Mouse (Mus musculus): ENCODE data around the gene Camk1d. TPM values are rescaled to one million over a fixed set of nuclear protein-coding genes. Genes with fewer than 3 reads are reported as not detected.
A peak's percentile ranks its signal among the peaks of the same experiment; 100 is the strongest.

Camk1d gene
- polyA plus RNA-seq, 1 experiment from 2014 or later: 6.5 TPM

- 92% methylated on average over 5 of the region's 5 CpGs for WGBS
- no peak overlapping the region for H3K9ac ChIP-seq (replicated peaks)
- no peaks in the 10 kb centered on the region for H3K27me3 ChIP-seq
These were observed 17.7 kb upstream of the Camk1d start for GRCm38 (mm10) chr2:5732047-5732446.

GRCm38 (mm10) chr2:5730364-5730792 lies 16.1 kb upstream of the Camk1d start:
- no peaks in the 10 kb centered on the region for H3K9me3 ChIP-seq
- H3K9ac ChIP-seq (replicated peaks): no peak overlapping the region
- 20% methylated on average over 15 of the region's 15 CpGs for WGBS
- ATAC-seq (replicated peaks): peak; percentile 89
- peaks cover 30% of the 10 kb centered on the region for H3K4me1 ChIP-seq
- H3K27ac ChIP-seq (replicated peaks): peak overlapping the region; percentile 54
- no peak overlapping the region for H3K4me3 ChIP-seq
- H3K4me2 ChIP-seq (replicated peaks): no peak overlapping the region
- H3K36me3 ChIP-seq: no peaks in the 10 kb centered on the region
- H3K27me3 ChIP-seq: no peaks in the 10 kb centered on the region

More at GRCm38 (mm10) chr2:5732047-5732446, 17.7 kb upstream of the Camk1d start:
- no peak for ATAC-seq (replicated peaks)
- Histone ChIP-seq H3K4me2 (replicated peaks) (no peak overlapping the region), H3K36me3 (no peaks in the 10 kb centered on the region), H3K9me3 (no peaks in the 10 kb centered on the region), H3K27ac (replicated peaks) (no peak overlapping the region), H3K4me1 (peaks cover 31% of the 10 kb centered on the region), H3K4me3 (no peak overlapping the region)

- peaks cover 35% of the 10 kb centered on the region for H3K4me1 ChIP-seq
- H3K9me3 ChIP-seq: no peaks in the 10 kb centered on the region
- no peak overlapping the region for H3K9ac ChIP-seq (replicated peaks)
- H3K36me3 ChIP-seq: no peaks in the 10 kb centered on the region
- 51% methylated on average over 7 of the region's 7 CpGs for WGBS
- no peaks in the 10 kb centered on the region for H3K27me3 ChIP-seq
- peak overlapping the region; percentile 54; the same call in 1 of the 2 replicates for H3K27ac ChIP-seq (replicated peaks)
- no peak overlapping the region for H3K4me2 ChIP-seq (replicated peaks)
- no peak overlapping the region for H3K4me3 ChIP-seq
- ATAC-seq (replicated peaks): no peak
These were observed 15.6 kb upstream of the Camk1d start for GRCm38 (mm10) chr2:5729931-5730330.

GRCm38 (mm10) chr2:5725028-5725701 lies 10.8 kb upstream of the Camk1d start:
- Histone ChIP-seq H3K27me3 (no peaks in the 10 kb centered on the region), H3K9ac (replicated peaks) (no peak overlapping the region), H3K4me1 (peaks cover 20% of the 10 kb centered on the region), H3K4me2 (replicated peaks) (peak overlapping the region; percentile 7; the same call in 1 of the 2 replicates), H3K27ac (replicated peaks) (peak overlapping the region; percentile 36; the same call in 1 of the 2 replicates), H3K4me3 (no peak overlapping the region), H3K9me3 (no peaks in the 10 kb centered on the region), H3K36me3 (no peaks in the 10 kb centered on the region)
- peak; percentile 82 for ATAC-seq (replicated peaks)
- WGBS: 7% methylated on average over 8 of the region's 8 CpGs

GRCm38 (mm10) chr2:5717675-5718074 lies 3.4 kb upstream of the Camk1d start:
- Histone ChIP-seq H3K9me3 (no peaks in the 10 kb centered on the region), H3K4me2 (replicated peaks) (no peak overlapping the region), H3K27ac (replicated peaks) (no peak overlapping the region), H3K9ac (replicated peaks) (no peak overlapping the region), H3K4me3 (no peak overlapping the region), H3K36me3 (no peaks in the 10 kb centered on the region), H3K27me3 (no peaks in the 10 kb centered on the region), H3K4me1 (peaks cover 11% of the 10 kb centered on the region)
- WGBS: 88% methylated on average over 6 of the region's 6 CpGs
- ATAC-seq (replicated peaks): no peak

- no peaks in the 10 kb centered on the region for H3K9me3 ChIP-seq
- H3K4me1 ChIP-seq: peaks cover 17% of the 10 kb centered on the region
- peak overlapping the region; percentile 96 for H3K4me2 ChIP-seq (replicated peaks)
- peaks cover 10% of the 10 kb centered on the region for H3K27me3 ChIP-seq
- H3K9ac ChIP-seq (replicated peaks): no peak overlapping the region; the same call in 1 of the 2 replicates
- no peak overlapping the region for H3K27ac ChIP-seq (replicated peaks)
- peak overlapping the region; percentile 61; the same call in 1 of the 2 replicates for H3K4me3 ChIP-seq
- no peak for ATAC-seq (replicated peaks)
- no peaks in the 10 kb centered on the region for H3K36me3 ChIP-seq
- WGBS: 23% methylated on average over 2 of the region's 2 CpGs
These were observed 1.2 kb upstream of the Camk1d start for GRCm38 (mm10) chr2:5715544-5715943.

GRCm38 (mm10) chr2:5715054-5715410 lies 717 bp upstream of the Camk1d start:
- Histone ChIP-seq H3K9ac (replicated peaks) (peak overlapping the region; percentile 57), H3K4me3 (peak overlapping the region; percentile 61), H3K36me3 (no peaks in the 10 kb centered on the region), H3K4me2 (replicated peaks) (peak overlapping the region; percentile 96), H3K27ac (replicated peaks) (peak overlapping the region; percentile 84; the same call in 1 of the 2 replicates), H3K4me1 (peaks cover 17% of the 10 kb centered on the region), H3K27me3 (peaks cover 10% of the 10 kb centered on the region), H3K9me3 (no peaks in the 10 kb centered on the region)
- WGBS: under 1% methylated on average over 19 of the region's 19 CpGs
- ATAC-seq (replicated peaks): peak; percentile 27

GRCm38 (mm10) chr2:5713325-5714210 lies 747 bp downstream of the Camk1d start:
- H3K4me3 ChIP-seq: peak overlapping the region; percentile 61
- H3K4me2 ChIP-seq (replicated peaks): peak overlapping the region; percentile 96
- ATAC-seq (replicated peaks): peak; percentile 42
- H3K27me3 ChIP-seq: peaks cover 10% of the 10 kb centered on the region
- peak overlapping the region; percentile 57 for H3K9ac ChIP-seq (replicated peaks)
- under 1% methylated on average over 49 of the region's 49 CpGs for WGBS
- H3K27ac ChIP-seq (replicated peaks): peak overlapping the region; percentile 84
- no peaks in the 10 kb centered on the region for H3K36me3 ChIP-seq
- H3K9me3 ChIP-seq: no peaks in the 10 kb centered on the region
- H3K4me1 ChIP-seq: peaks cover 17% of the 10 kb centered on the region

GRCm38 (mm10) chr2:5712255-5712654 lies 2.1 kb downstream of the Camk1d start:
- H3K9me3 ChIP-seq: no peaks in the 10 kb centered on the region
- no peak overlapping the region for H3K27ac ChIP-seq (replicated peaks)
- WGBS: 45% methylated on average over 7 of the region's 7 CpGs
- H3K36me3 ChIP-seq: no peaks in the 10 kb centered on the region
- peak overlapping the region; percentile 96; the same call in 1 of the 2 replicates for H3K4me2 ChIP-seq (replicated peaks)
- H3K27me3 ChIP-seq: peaks cover 10% of the 10 kb centered on the region
- ATAC-seq (replicated peaks): no peak
- peaks cover 17% of the 10 kb centered on the region for H3K4me1 ChIP-seq
- H3K4me3 ChIP-seq: peak overlapping the region; percentile 61; the same call in 1 of the 2 replicates
- no peak overlapping the region for H3K9ac ChIP-seq (replicated peaks)

- H3K9ac ChIP-seq (replicated peaks): no peak overlapping the region
- H3K4me1 ChIP-seq: peaks cover 11% of the 10 kb centered on the region
- H3K36me3 ChIP-seq: no peaks in the 10 kb centered on the region
- 93% methylated on average over 4 of the region's 4 CpGs for WGBS
- no peak overlapping the region for H3K4me3 ChIP-seq
- H3K4me2 ChIP-seq (replicated peaks): no peak overlapping the region
- no peak for ATAC-seq (replicated peaks)
- peaks cover 10% of the 10 kb centered on the region for H3K27me3 ChIP-seq
- no peak overlapping the region for H3K27ac ChIP-seq (replicated peaks)
- no peaks in the 10 kb centered on the region for H3K9me3 ChIP-seq
These were observed 4.4 kb downstream of the Camk1d start for GRCm38 (mm10) chr2:5709911-5710310.

- H3K27ac ChIP-seq (replicated peaks): no peak overlapping the region
- no peaks in the 10 kb centered on the region for H3K36me3 ChIP-seq
- peaks cover 10% of the 10 kb centered on the region for H3K27me3 ChIP-seq
- H3K4me1 ChIP-seq: peaks cover 10% of the 10 kb centered on the region
- no peak overlapping the region for H3K4me2 ChIP-seq (replicated peaks)
- ATAC-seq (replicated peaks): no peak
- H3K9ac ChIP-seq (replicated peaks): no peak overlapping the region
- WGBS: 55% methylated on average over 10 of the region's 10 CpGs
- H3K4me3 ChIP-seq: no peak overlapping the region
- no peaks in the 10 kb centered on the region for H3K9me3 ChIP-seq
These were observed 6.2 kb downstream of the Camk1d start for GRCm38 (mm10) chr2:5707871-5708733.

All from forebrain, embryonic 15.5 days (tissue).